Mouse (Mus musculus): ENCODE measurements around the gene Mfn1. TPM values are rescaled to one million over a fixed set of nuclear protein-coding genes. Genes with fewer than 3 reads are reported as not detected.

Gene Mfn1
- polyA plus RNA-seq, 1 experiment from 2014 or later, result 35.9 TPM

GRCm38 (mm10) chr3:32610560-32610959, 81.3 kb downstream of the Mfn1 start:
- Histone ChIP-seq H3K9ac (ENCODE audit: low read length) (no peak overlapping the region), H3K27ac (ENCODE audit: low read depth, low read length) (no peak overlapping the region), H3K4me2 (ENCODE audit: low read depth, low read length, severe bottlenecking) (no peak overlapping the region), H3K27me3 (ENCODE audit: control insufficient read depth, insufficient read depth, low read length) (no peaks in the 10 kb centered on the region), H3K4me3 (ENCODE audit: low read depth, low read length) (no peak overlapping the region), H3K4me1 (replicated peaks; ENCODE audit: control insufficient read depth, insufficient read depth, low read length) (no peaks in the 10 kb centered on the region), H3K9me3 (ENCODE audit: control insufficient read depth, low read length) (no peaks in the 10 kb centered on the region), H3K36me3 (ENCODE audit: control insufficient read depth, insufficient read depth, low read length) (no peaks in the 10 kb centered on the region)
- 28% methylated on average over 7 of the region's 7 CpGs for WGBS
- DNase-seq (ENCODE audit: low spot score) (no peak), ATAC-seq (replicated peaks; ENCODE audit: low FRiP score) (0 out of 2 replicates have a peak, but pooled peaks have one; percentile 49)

- H3K4me1 ChIP-seq (replicated peaks; ENCODE audit: control insufficient read depth, insufficient read depth, low read length), result no peaks in the 10 kb centered on the region
Observed at GRCm38 (mm10) chr3:32611606-32612170, 82.4 kb downstream of the Mfn1 start.

DNA sequence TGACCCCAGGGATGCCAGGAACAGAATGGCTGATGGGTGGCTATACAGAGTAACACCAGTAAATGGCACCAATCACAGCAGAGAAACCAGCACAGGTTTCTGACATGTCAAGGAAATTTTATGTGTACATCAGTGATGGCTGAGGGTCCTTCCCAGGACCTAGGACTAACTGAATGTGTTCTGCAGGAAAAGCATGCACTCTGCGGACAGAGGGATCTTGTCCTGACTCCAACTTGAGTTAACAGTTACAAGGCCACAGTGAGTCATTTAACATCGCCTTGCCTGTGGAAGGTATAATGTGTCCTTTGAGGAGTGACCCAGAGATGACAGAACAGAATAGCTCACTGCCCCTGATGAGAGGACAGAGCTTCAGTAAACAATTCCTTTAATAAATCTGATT, 85.5 kb downstream of the Mfn1 start:
- no peak for DNase-seq (ENCODE audit: low spot score)
- Histone ChIP-seq H3K9me3 (ENCODE audit: control insufficient read depth, low read length) (no peaks in the 10 kb centered on the region), H3K4me3 (ENCODE audit: low read depth, low read length) (no peak overlapping the region), H3K4me1 (replicated peaks; ENCODE audit: control insufficient read depth, insufficient read depth, low read length) (no peaks in the 10 kb centered on the region), H3K27me3 (ENCODE audit: control insufficient read depth, insufficient read depth, low read length) (no peaks in the 10 kb centered on the region), H3K27ac (ENCODE audit: low read depth, low read length) (no peak overlapping the region), H3K4me2 (ENCODE audit: low read depth, low read length, severe bottlenecking) (no peak overlapping the region), H3K36me3 (ENCODE audit: control insufficient read depth, insufficient read depth, low read length) (no peaks in the 10 kb centered on the region), H3K9ac (ENCODE audit: low read length) (no peak overlapping the region)
- WGBS, result 88% methylated on average over 2 of the region's 2 CpGs
- ATAC-seq (replicated peaks; ENCODE audit: low FRiP score), result no peak

More at GRCm38 (mm10) chr3:32611606-32612170, 82.4 kb downstream of the Mfn1 start:
- Histone ChIP-seq H3K36me3 (ENCODE audit: control insufficient read depth, insufficient read depth, low read length) (no peaks in the 10 kb centered on the region), H3K9me3 (ENCODE audit: control insufficient read depth, low read length) (no peaks in the 10 kb centered on the region), H3K9ac (ENCODE audit: low read length) (no peak overlapping the region), H3K27me3 (ENCODE audit: control insufficient read depth, insufficient read depth, low read length) (no peaks in the 10 kb centered on the region), H3K4me3 (ENCODE audit: low read depth, low read length) (no peak overlapping the region), H3K4me2 (ENCODE audit: low read depth, low read length, severe bottlenecking) (no peak overlapping the region), H3K27ac (ENCODE audit: low read depth, low read length) (no peak overlapping the region)
- DNase-seq (ENCODE audit: low spot score) (no peak), ATAC-seq (replicated peaks; ENCODE audit: low FRiP score) (no peak)
- 91% methylated on average over 11 of the region's 11 CpGs for WGBS

DNA sequence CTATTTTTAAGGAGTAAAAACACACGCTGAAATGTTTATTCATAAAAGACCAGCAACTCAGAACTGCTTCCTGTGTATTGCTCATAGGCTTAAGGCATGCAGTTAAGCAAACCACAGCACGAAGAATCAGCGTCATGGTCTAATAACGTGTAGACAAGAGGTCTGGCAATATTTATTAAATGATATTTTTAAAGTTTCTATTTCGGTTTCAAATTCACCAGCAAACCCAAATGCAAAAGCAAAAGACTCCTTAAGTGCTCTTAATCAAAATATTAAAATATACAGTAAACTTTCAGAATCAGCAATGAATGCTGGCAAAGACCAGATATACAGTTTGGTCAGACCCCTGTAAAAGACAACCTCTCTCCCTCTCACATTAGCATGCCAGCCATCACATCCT, 86.1 kb downstream of the Mfn1 start:
- Histone ChIP-seq H3K36me3 (ENCODE audit: control insufficient read depth, insufficient read depth, low read length) (no peaks in the 10 kb centered on the region), H3K27me3 (ENCODE audit: control insufficient read depth, insufficient read depth, low read length) (no peaks in the 10 kb centered on the region), H3K4me3 (ENCODE audit: low read depth, low read length) (peak overlapping the region; percentile 64), H3K4me1 (replicated peaks; ENCODE audit: control insufficient read depth, insufficient read depth, low read length) (no peaks in the 10 kb centered on the region), H3K9ac (ENCODE audit: low read length) (no peak overlapping the region), H3K9me3 (ENCODE audit: control insufficient read depth, low read length) (no peaks in the 10 kb centered on the region), H3K4me2 (ENCODE audit: low read depth, low read length, severe bottlenecking) (peak overlapping the region; percentile 53; the same call in 1 of the 2 replicates), H3K27ac (ENCODE audit: low read depth, low read length) (no peak overlapping the region)
- no peak for ATAC-seq (replicated peaks; ENCODE audit: low FRiP score)
- no peak for DNase-seq (ENCODE audit: low spot score)
- WGBS, result 85% methylated on average over 5 of the region's 5 CpGs

- H3K27me3 ChIP-seq (ENCODE audit: control insufficient read depth, insufficient read depth, low read length), result no peaks in the 10 kb centered on the region
- H3K4me3 ChIP-seq (ENCODE audit: low read depth, low read length), result peak overlapping the region; percentile 64
- no peaks in the 10 kb centered on the region for H3K36me3 ChIP-seq (ENCODE audit: control insufficient read depth, insufficient read depth, low read length)
- DNase-seq (ENCODE audit: low spot score), result no peak
- H3K4me1 ChIP-seq (replicated peaks; ENCODE audit: control insufficient read depth, insufficient read depth, low read length), result no peaks in the 10 kb centered on the region
- WGBS, result 16% methylated on average over 9 of the region's 14 CpGs
- H3K9me3 ChIP-seq (ENCODE audit: control insufficient read depth, low read length), result no peaks in the 10 kb centered on the region
- peak overlapping the region; percentile 53 for H3K4me2 ChIP-seq (ENCODE audit: low read depth, low read length, severe bottlenecking)
- H3K27ac ChIP-seq (ENCODE audit: low read depth, low read length), result no peak overlapping the region
- ATAC-seq (replicated peaks; ENCODE audit: low FRiP score), result no peak
- peak overlapping the region; percentile 67 for H3K9ac ChIP-seq (ENCODE audit: low read length)
Observed at GRCm38 (mm10) chr3:32616006-32616330, 86.7 kb downstream of the Mfn1 start.

DNA sequence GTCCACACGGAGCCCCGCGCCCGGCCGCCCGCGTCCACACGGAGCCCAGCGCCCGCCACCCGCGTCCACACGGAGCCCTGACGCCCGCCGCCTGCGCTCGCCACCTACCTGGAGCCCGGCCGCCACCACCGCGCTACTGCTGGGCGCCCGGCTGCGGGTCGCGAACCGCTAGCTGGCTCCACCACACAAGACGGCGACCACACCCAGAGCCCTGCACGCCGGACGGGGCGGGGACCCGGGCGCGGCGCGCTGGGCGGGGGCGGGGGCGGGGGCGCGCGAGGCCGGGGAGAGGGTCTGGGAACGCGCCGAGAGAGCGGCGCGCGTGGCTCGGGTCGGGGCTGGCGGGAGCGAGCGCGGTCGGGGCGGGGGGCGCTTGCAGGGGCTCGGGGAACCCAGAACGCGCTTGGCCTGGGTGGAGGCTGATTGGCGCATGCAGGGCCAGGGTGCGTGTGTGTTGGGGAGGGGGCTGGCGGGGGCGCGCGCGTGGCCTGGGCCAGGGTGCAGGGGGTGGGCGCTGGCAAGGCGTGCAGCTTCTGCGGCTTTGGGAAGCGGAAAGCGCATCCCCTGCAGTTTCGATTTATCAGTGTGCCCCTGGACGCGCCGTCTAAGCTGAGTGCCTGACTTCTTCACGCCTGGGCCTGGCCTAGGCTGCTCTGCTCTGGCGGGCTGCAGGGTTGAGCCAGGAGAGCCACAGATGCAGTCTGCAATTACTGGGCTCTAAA, 87.2 kb downstream of the Mfn1 start, which contains the start of gene Gnb4:
TSS of gene Gnb4 (minus strand) at position 255 of the 722 bp plus-strand sequence.
- 2% methylated on average over 56 of the region's 83 CpGs for WGBS
- H3K27ac ChIP-seq (ENCODE audit: low read depth, low read length), result 0 out of 2 replicates have a peak within 1 kb of the TSS, but pooled peaks have one; percentile 18

GRCm38 (mm10) chr3:32617053-32617642, 87.9 kb downstream of the Mfn1 start:
- 24% methylated on average over 16 of the region's 16 CpGs for WGBS

More for the DNA sequence above, 87.2 kb downstream of the Mfn1 start, which contains the start of gene Gnb4:
- Histone ChIP-seq H3K36me3 (ENCODE audit: control insufficient read depth, insufficient read depth, low read length) (no peaks in the 10 kb centered on the region), H3K4me1 (replicated peaks; ENCODE audit: control insufficient read depth, insufficient read depth, low read length) (no peaks in the 10 kb centered on the region), H3K27me3 (ENCODE audit: control insufficient read depth, insufficient read depth, low read length) (no peaks in the 10 kb centered on the region), H3K4me2 (ENCODE audit: low read depth, low read length, severe bottlenecking) (peak within 1 kb of the TSS; percentile 53), H3K9ac (ENCODE audit: low read length) (peak within 1 kb of the TSS; percentile 67), H3K4me3 (ENCODE audit: low read depth, low read length) (peak within 1 kb of the TSS; percentile 64), H3K9me3 (ENCODE audit: control insufficient read depth, low read length) (no peaks in the 10 kb centered on the region)
- DNase-seq (ENCODE audit: low spot score) (peak; percentile 91), ATAC-seq (replicated peaks; ENCODE audit: low FRiP score) (peak; percentile 90)

DNA sequence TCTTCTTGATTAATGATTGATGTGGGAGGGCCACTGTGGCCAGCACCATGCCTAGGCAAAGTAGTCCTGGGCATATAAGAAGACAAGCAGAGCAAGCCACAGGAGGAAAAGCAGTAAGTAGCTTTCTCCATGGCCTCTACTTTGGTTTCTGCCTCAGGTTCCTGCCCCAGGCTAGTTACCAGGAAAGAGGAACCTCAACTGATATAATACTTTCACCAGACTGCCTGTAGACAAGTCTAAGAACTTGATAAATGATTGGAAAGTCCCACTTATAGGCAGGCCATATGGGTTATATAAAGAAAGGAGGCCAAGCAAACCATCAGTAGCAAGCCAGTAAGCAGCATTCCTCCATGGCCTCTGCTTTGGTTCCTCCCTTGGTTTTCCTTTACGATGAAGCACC, 92.4 kb downstream of the Mfn1 start:
- Histone ChIP-seq H3K9ac (ENCODE audit: low read length) (no peak overlapping the region), H3K4me1 (replicated peaks; ENCODE audit: control insufficient read depth, insufficient read depth, low read length) (no peaks in the 10 kb centered on the region), H3K4me2 (ENCODE audit: low read depth, low read length, severe bottlenecking) (no peak overlapping the region), H3K27me3 (ENCODE audit: control insufficient read depth, insufficient read depth, low read length) (no peaks in the 10 kb centered on the region), H3K4me3 (ENCODE audit: low read depth, low read length) (no peak overlapping the region), H3K9me3 (ENCODE audit: control insufficient read depth, low read length) (no peaks in the 10 kb centered on the region), H3K36me3 (ENCODE audit: control insufficient read depth, insufficient read depth, low read length) (no peaks in the 10 kb centered on the region), H3K27ac (ENCODE audit: low read depth, low read length) (no peak overlapping the region)
- no peak for DNase-seq (ENCODE audit: low spot score)
- WGBS, result 97% methylated on average over 1 of the region's 1 CpGs
- ATAC-seq (replicated peaks; ENCODE audit: low FRiP score), result no peak

More at GRCm38 (mm10) chr3:32617053-32617642, 87.9 kb downstream of the Mfn1 start:
- H3K4me2 ChIP-seq (ENCODE audit: low read depth, low read length, severe bottlenecking), result peak overlapping the region; percentile 53
- H3K9me3 ChIP-seq (ENCODE audit: control insufficient read depth, low read length), result no peaks in the 10 kb centered on the region
- 0 out of 2 replicates have a peak overlapping the region, but pooled peaks have one; percentile 18 for H3K27ac ChIP-seq (ENCODE audit: low read depth, low read length)
- no peaks in the 10 kb centered on the region for H3K4me1 ChIP-seq (replicated peaks; ENCODE audit: control insufficient read depth, insufficient read depth, low read length)
- peak overlapping the region; percentile 67; the same call in 1 of the 2 replicates for H3K9ac ChIP-seq (ENCODE audit: low read length)
- DNase-seq (ENCODE audit: low spot score), result no peak
- H3K4me3 ChIP-seq (ENCODE audit: low read depth, low read length), result peak overlapping the region; percentile 64
- no peaks in the 10 kb centered on the region for H3K36me3 ChIP-seq (ENCODE audit: control insufficient read depth, insufficient read depth, low read length)
- ATAC-seq (replicated peaks; ENCODE audit: low FRiP score), result 0 out of 2 replicates have a peak, but pooled peaks have one; percentile 2
- no peaks in the 10 kb centered on the region for H3K27me3 ChIP-seq (ENCODE audit: control insufficient read depth, insufficient read depth, low read length)

Data from forebrain, embryonic 11.5 days (tissue).